Mouse (Mus musculus) frontal cortex, postnatal 36 days (tissue): ENCODE measurements at regions not wholly inside any gene's neighbourhood (a gene's known extent, or its start where the extent isn't known, plus 50 kb on each side); places are given as distances from the start of the nearest gene placed in this dataset.

Source experiments
- DNase-seq, 2 experiments: peaks; one replicate each; pipeline ENCODE4 v3.0.0; 2022; ENCODE audit warnings: low spot score in 2 of 2

GRCm38 (mm10) chr8:28117997-28118778, 670.7 kb downstream of the Poteg start:
- DNase-seq: peak; percentile 5 to 12

DNA sequence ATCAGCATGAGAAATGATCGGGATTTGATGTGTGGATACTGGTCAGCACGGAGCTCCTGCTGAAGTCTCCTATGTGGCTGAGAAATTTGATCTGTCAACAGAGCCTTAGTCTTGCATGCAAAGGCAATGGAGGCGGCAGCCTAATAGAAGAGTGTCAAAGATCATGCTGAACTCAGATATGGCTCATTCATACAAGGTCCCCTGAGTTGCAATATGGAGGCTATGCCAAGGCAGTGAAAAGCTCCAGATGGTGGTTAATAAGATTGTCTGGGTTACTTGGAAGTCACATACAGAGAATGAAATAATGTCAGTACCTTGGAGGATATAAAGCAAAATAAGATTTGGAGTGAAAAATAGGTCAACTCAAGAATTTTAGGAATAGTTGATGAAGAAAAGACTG, 677.6 kb downstream of the Poteg start:
- DNase-seq: no peak

DNA sequence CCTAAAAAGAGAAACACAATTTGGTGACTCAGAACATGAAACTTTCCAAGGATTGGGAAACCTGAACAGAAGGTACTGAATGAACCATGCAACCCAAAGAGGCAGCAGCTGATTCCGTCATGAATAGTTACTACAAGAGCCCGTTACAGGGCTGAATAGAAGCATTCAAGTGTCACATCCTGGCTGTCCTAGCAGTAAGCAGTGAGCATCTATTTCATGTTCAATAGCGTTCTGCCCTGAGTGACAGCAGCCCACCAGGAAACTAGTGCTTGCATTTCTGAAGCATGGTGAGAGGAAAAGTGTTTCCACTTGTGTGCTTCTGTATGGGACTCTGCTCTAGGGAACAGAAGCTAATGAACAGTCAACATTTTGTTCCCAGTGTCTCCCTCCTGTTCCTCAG, 694.4 kb downstream of the Poteg start:
- no peak for DNase-seq

DNA sequence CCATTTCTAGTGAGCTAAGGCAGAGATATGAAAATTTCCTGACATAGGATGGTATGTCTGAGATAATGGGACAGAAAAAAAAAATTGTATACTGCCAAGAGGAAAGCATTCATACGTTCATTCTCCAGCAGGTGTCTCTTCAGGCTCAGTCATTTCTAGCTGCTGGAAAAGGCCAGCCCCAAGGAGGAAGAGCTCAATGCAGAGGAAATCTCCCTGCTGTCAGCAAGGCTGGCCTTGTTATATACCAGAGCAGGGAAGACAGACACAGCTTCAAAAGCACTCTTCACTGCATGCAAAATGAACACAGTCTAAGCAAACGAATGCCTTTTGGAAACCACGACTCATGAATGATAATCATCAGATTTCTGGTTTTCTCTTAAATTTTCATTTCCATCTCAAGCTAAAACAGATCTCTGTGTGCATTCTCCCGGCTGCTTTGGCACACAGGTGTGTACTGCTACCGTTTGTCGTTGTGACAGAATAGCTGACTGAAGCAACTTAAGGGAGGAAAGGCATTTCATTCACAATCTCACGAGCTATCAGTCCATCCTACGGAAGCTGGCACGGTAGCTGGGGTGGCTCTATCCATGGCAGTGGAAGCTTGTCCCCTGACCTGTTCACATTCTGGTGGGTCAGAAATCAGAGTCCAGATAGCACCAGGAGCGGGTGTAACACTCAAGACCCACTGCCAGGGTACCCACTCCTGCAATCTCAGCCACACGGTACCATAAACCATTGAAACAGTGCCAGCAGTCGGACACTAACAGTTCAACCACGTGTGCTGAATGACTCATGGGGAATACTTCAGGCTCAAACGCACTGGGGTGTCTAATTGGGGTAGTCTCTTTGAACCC, 701.4 kb downstream of the Poteg start:
- peak; percentile 45 to 78 for DNase-seq

DNA sequence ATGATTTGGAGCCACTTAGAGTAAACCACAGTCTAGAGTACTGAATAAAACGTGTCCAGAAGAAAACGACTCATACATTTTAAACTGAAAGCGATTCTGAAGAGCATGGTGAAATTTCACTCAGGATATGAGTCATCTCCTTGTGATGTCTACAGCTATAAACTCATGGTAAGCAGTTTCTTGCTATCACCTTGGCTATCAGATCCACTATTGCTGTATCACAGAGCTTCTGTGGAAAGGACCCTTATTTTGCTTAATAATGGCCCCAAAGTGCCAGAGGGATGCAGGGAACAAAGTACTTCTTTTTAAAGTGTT, 701.9 kb downstream of the Poteg start:
- DNase-seq: peak in 1 of 2 experiments; percentile 11

GRCm38 (mm10) chr8:28160651-28161050, 713.2 kb downstream of the Poteg start:
- no peak for DNase-seq

GRCm38 (mm10) chr8:28168036-28168435, 720.6 kb downstream of the Poteg start:
- no peak for DNase-seq

- DNase-seq: no peak
Measured at GRCm38 (mm10) chr8:28171456-28171855, 724.0 kb downstream of the Poteg start.

DNA sequence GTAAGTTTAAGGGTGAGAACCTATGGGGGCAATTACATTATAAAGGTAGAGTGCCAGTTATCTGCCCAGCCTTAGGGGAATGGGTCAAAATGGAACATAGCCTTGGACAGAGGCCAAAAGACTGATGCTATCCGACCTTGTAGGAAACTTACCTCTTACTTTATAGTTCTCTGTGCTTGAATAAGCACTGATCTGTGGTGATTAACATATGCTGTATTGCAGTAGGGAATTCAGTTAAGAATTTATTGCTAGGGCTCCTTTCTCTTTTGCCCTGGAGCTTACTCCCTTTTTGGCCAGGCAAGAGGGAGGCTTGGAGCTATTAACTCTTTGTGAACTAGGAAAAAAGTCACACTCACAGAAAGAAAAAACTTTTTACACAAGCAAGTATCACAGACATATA, 748.5 kb downstream of the Poteg start:
- DNase-seq: no peak

DNA sequence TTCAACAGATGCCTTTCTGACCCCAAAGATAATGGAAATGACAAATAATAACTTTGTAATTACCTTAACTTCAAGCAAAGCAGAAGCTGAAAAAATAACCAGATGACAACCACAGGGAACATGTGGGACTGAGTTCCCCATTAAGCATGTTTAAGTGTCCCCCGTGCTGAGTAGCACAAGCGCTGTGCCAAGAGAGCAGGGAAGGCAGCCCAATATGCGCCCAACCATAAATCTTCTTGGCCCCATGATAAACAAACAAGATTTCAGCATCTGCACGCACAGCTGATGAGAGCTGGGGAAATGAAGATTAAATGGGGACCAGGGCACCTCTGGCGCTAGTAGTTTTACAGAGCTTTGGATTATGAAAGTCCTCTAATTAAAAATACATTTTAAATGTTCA, 788.1 kb downstream of the Poteg start:
- no peak for DNase-seq

GRCm38 (mm10) chr8:28239411-28239810, 791.9 kb downstream of the Poteg start:
- no peak for DNase-seq

- DNase-seq: peak in 1 of 2 experiments; percentile 9
Measured at GRCm38 (mm10) chr8:28252399-28253240, 805.1 kb downstream of the Poteg start.

- DNase-seq: no peak
Measured at GRCm38 (mm10) chr8:28267277-28267676, 819.8 kb downstream of the Poteg start.

GRCm38 (mm10) chr8:28284257-28284656, 836.8 kb downstream of the Poteg start:
- no peak for DNase-seq

DNA sequence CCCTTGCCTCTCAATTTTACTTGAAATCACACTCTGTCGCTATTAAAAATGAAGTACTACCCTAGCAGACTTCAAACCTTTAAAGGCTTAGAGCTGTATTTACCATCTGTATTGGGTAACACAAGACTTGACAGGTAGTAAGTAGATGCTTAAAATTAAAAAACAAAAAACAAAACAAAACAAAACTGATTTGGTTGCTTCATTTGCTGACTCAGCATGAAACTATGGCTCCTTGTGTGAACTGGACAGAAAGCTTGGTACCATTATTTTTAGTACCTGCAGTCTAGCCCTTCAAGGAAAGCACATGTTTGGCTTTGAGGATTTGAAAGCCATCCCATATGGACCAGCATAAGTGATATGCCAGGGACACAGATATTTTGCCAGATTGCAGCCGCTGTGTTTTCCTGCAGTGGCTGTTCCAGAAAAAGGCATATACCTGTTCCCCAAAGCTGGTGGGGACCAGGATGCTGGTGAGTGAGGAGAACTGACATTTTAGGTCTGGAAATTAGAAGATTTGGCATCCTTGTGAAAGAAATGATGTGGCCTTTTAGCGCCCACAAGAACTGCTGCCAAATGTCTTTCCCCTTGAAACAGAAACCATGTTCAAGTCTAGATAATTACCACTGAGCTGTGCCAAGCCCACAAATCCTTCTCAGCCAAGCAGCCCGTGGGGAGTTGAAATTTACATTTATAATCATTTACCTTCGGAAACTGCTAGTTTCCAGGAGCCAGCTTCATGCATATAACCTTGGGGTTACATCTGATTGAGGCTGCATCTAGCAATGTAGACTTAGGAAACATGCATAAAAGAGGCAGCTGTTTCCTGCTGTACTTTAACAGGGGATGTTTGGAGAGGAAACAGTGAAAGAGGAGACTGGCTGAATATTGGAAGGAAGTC, 851.7 kb downstream of the Poteg start:
- peak; percentile 8 to 16 for DNase-seq

- no peak for DNase-seq
Measured at GRCm38 (mm10) chr8:28317081-28317480, 869.6 kb downstream of the Poteg start.

GRCm38 (mm10) chr8:28333388-28333787, 885.9 kb downstream of the Poteg start:
- DNase-seq: no peak

- peak in 1 of 2 experiments; percentile 3 for DNase-seq
Measured at GRCm38 (mm10) chr8:28337484-28337883, 890.0 kb downstream of the Poteg start.

GRCm38 (mm10) chr8:28341236-28341635, 893.8 kb downstream of the Poteg start:
- DNase-seq: peak; percentile 7 to 42

DNA sequence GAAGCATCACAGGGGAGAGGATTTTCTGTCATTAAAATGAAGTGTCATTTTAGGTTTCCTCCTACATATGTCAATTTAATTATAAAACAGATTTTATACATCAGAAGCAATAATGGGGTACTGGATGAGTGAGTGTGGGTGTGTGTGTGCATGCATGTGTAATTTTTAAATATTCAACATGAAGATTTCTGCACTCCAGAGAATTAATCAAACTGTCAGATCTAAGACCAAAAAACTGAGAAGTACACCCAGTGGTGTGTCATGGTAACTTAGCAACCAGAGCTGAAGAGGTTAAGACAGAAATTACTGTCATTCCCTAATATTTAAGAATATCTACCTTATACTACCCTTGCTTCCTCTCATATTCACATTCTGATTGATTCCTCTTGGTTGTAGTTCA, 919.0 kb downstream of the Poteg start:
- no peak for DNase-seq

DNA sequence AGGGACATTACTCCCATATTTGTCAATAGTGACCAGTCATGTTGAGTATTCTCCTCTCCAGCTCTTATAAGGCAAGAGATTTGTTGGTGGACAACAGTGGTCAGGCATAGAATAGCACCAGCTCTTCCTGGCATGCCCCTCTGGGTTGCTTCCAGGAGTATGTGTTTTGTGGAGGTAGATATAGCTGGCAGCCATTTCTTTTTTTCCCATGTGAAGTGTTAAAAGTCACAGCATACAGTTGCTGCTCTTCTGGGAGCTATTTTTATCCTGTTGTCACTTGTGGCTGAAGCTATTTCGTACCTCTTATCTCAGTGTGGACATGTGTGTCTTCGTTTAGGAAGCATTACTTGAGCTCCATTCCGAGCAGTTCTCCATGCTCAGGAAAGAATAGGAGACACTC, 919.9 kb downstream of the Poteg start:
- DNase-seq: no peak
